Mouse (Mus musculus): Measurements from ENCODE around the gene Ndrg2. TPM values are rescaled to one million over a fixed set of nuclear protein-coding genes. Genes with fewer than 3 reads are reported as not detected.
"Not testable (repeated sequence)": the region's sequence is repeated elsewhere in the genome, so short reads cannot be mapped to it uniquely, and the experiment has no call there.

The Ndrg2 gene
- polyA plus RNA-seq, 1 experiment from 2014 or later: 169 TPM

DNA sequence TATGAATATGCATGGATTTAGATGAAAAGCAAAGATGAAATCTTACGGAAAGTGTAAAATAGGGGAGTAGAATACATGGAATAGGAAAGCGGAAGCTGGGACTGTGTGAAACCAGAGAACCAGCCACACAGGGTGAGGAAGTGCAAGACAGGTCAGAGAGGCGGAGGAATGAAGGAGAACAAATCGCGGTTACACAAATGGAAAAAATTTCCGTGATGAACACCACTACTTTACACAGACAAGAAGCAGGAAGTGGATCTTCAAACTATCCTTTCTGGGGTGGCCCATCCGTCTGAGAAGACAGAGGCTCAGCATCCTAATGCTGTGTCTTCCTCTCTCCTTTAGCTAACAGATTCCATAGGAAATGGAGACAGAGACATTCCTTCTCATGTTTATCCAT lies 58.7 kb downstream of the Ndrg2 start:
- H3K4me1 ChIP-seq (replicated peaks; ENCODE audit: control insufficient read depth, insufficient read depth, low read length); H3K9ac ChIP-seq (replicated peaks; ENCODE audit: low read depth, low read length); H3K36me3 ChIP-seq (ENCODE audit: control insufficient read depth, insufficient read depth); H3K27ac ChIP-seq (ENCODE audit: low read length); H3K4me2 ChIP-seq (ENCODE audit: low read length); ATAC-seq; H3K27me3 ChIP-seq (replicated peaks; ENCODE audit: control insufficient read depth, insufficient read depth, low read length); H3K9me3 ChIP-seq (ENCODE audit: control insufficient read depth, low read length); H3K4me3 ChIP-seq (replicated peaks; ENCODE audit: low read length): not testable (repeated sequence)
- 85% methylated on average over 7 of the region's 7 CpGs for WGBS

Other genes starting within 250 kb of the Ndrg2 start
- gene Gm17079, start 218.7 kb downstream of the Ndrg2 start, polyA plus RNA-seq (2015; fragmentation: Nextera tagmentation; extraction: Ambion mirVana): not detected in 2 replicates
- gene Gm5800, start 197.0 kb downstream of the Ndrg2 start, polyA plus RNA-seq (2015; fragmentation: Nextera tagmentation; extraction: Ambion mirVana): not detected in 2 replicates
- gene Ang4, start 140.6 kb downstream of the Ndrg2 start, polyA plus RNA-seq (2015; fragmentation: Nextera tagmentation; extraction: Ambion mirVana): not detected in 2 replicates
- gene AY358078, start 114.1 kb downstream of the Ndrg2 start, polyA plus RNA-seq (2015; fragmentation: Nextera tagmentation; extraction: Ambion mirVana): not detected in 2 replicates
- not detected in 2 replicates for gene Ear6, start 60.5 kb downstream of the Ndrg2 start, polyA plus RNA-seq (2015; fragmentation: Nextera tagmentation; extraction: Ambion mirVana)
- 69.0 and 94.7 TPM in 2 replicates for gene Mettl17, start 29.3 kb downstream of the Ndrg2 start, polyA plus RNA-seq (2015; fragmentation: Nextera tagmentation; extraction: Ambion mirVana)
- 1.5 and 2.6 TPM in 2 replicates for gene Slc39a2, start 21.3 kb downstream of the Ndrg2 start, polyA plus RNA-seq (2015; fragmentation: Nextera tagmentation; extraction: Ambion mirVana)
- not detected in 2 replicates for gene Tppp2, start 4.3 kb upstream of the Ndrg2 start, polyA plus RNA-seq (2015; fragmentation: Nextera tagmentation; extraction: Ambion mirVana)
- not detected in 2 replicates for gene Rnase13, start 8.6 kb upstream of the Ndrg2 start, polyA plus RNA-seq (2015; fragmentation: Nextera tagmentation; extraction: Ambion mirVana)
- gene Arhgef40, start 70.6 kb upstream of the Ndrg2 start, polyA plus RNA-seq (2015; fragmentation: Nextera tagmentation; extraction: Ambion mirVana): 58.5 and 70.4 TPM in 2 replicates
- gene Tmem253, start 101.5 kb upstream of the Ndrg2 start, polyA plus RNA-seq (2015; fragmentation: Nextera tagmentation; extraction: Ambion mirVana): 0.67 and 0.81 TPM in 2 replicates
- gene Zfp219, start 106.6 kb upstream of the Ndrg2 start, polyA plus RNA-seq (2015; fragmentation: Nextera tagmentation; extraction: Ambion mirVana): 28.6 and 32.2 TPM in 2 replicates
- not detected in 2 replicates for gene Olfr221, start 128.3 kb upstream of the Ndrg2 start, polyA plus RNA-seq (2015; fragmentation: Nextera tagmentation; extraction: Ambion mirVana)
- 655 and 693 TPM in 2 replicates for gene Hnrnpc, start 189.9 kb upstream of the Ndrg2 start, polyA plus RNA-seq (2015; fragmentation: Nextera tagmentation; extraction: Ambion mirVana)
- 48.2 and 54.5 TPM in 2 replicates for gene Rpgrip1, start 196.5 kb upstream of the Ndrg2 start, polyA plus RNA-seq (2015; fragmentation: Nextera tagmentation; extraction: Ambion mirVana)